In genomic region chr2:97725166-97725565, GRCm38 (mm10) we compare ENCODE assay signal across 28 mouse cellular contexts.
DNase-seq lines count a peak whose midpoint lies in the region; ATAC-seq and TF ChIP-seq lines count a peak whose summit lies in the region.
"Had no signal": no experiment of that assay in that cellular context is flagged by ENCODE, and none has a peak within 500 bp of the region (broad histone marks: within the 10 kb centered on the region; RNA-seq: fewer than 3 reads in every experiment).

No protein-coding gene starts in this region.

- no peaks in the 10 kb centered on the region for H3K4me1 ChIP-seq in hindbrain, postnatal 0 days (ENCODE audit: insufficient read depth, low read length)
- no peaks in the 10 kb centered on the region for H3K4me1 ChIP-seq in hindbrain, embryonic 14.5 days (replicated peaks; ENCODE audit: control insufficient read depth, insufficient read depth, low read length)
- no peaks in the 10 kb centered on the region for H3K4me1 ChIP-seq in midbrain, postnatal 0 days (ENCODE audit: insufficient read depth, low read length)
- no peaks in the 10 kb centered on the region for H3K4me1 ChIP-seq in midbrain, embryonic 11.5 days (ENCODE audit: control insufficient read depth, insufficient read depth, low read length)
- H3K4me1 ChIP-seq: embryonic facial prominence, embryonic 13.5 days; embryonic facial prominence, embryonic 15.5 days; forebrain, embryonic 13.5 days had no signal

- DNase-seq in embryo, embryonic 10.5 days (ENCODE audit: low spot score), result peak; percentile 0
- DNase-seq in embryo, embryonic 10 days (ENCODE audit: low spot score), result no peak
- DNase-seq in hindbrain, postnatal 0 days (ENCODE audit: low spot score), result peak; percentile 2
- DNase-seq in hindbrain, embryonic 14.5 days (ENCODE audit: low spot score), result no peak
- DNase-seq in midbrain, postnatal 0 days (ENCODE audit: low spot score), result peak; percentile 9
- DNase-seq in midbrain, embryonic 11.5 days (ENCODE audit: low spot score, missing footprints), result no peak
- DNase-seq: adrenal gland, adult 8-10 months; adrenal gland, postnatal 14 days; adrenal gland, postnatal 36 days; B cell, adult 2 months; cerebellum, adult 11 months; cerebellum, adult 18-20 months; cerebellum, adult 8-10 months; cerebellum, adult 9-11 months; cerebellum, postnatal 14 days; cerebellum, postnatal 36 days; embryo, embryonic 11 days had no signal

- no peaks in the 10 kb centered on the region for H3K9me3 ChIP-seq in hindbrain, postnatal 0 days (ENCODE audit: low read length)
- H3K9me3 ChIP-seq in hindbrain, embryonic 14.5 days (ENCODE audit: control insufficient read depth, low read length), result no peaks in the 10 kb centered on the region
- H3K9me3 ChIP-seq in midbrain, postnatal 0 days (ENCODE audit: low read length), result no peaks in the 10 kb centered on the region
- H3K9me3 ChIP-seq in midbrain, embryonic 11.5 days (ENCODE audit: control insufficient read depth, low read length), result no peaks in the 10 kb centered on the region
- H3K9me3 ChIP-seq: embryonic facial prominence, embryonic 13.5 days; embryonic facial prominence, embryonic 15.5 days; forebrain, embryonic 10.5 days; forebrain, embryonic 13.5 days; G1E had no signal

- WGBS in hindbrain, postnatal 0 days, result 36% methylated on average over 2 of the region's 2 CpGs
- 41% methylated on average over 2 of the region's 2 CpGs for WGBS in hindbrain, embryonic 14.5 days
- 12% methylated on average over 2 of the region's 2 CpGs for WGBS in midbrain, postnatal 0 days
- 26% methylated on average over 2 of the region's 2 CpGs for WGBS in midbrain, embryonic 11.5 days

- no peaks in the 10 kb centered on the region for H3K36me3 ChIP-seq in hindbrain, postnatal 0 days (ENCODE audit: insufficient read depth, low read length)
- no peaks in the 10 kb centered on the region for H3K36me3 ChIP-seq in hindbrain, embryonic 14.5 days (replicated peaks; ENCODE audit: control insufficient read depth, insufficient read depth)
- no peaks in the 10 kb centered on the region for H3K36me3 ChIP-seq in midbrain, postnatal 0 days (ENCODE audit: insufficient read depth, low read length)
- no peaks in the 10 kb centered on the region for H3K36me3 ChIP-seq in midbrain, embryonic 11.5 days (ENCODE audit: control insufficient read depth, insufficient read depth, low read length)
- H3K36me3 ChIP-seq: embryonic facial prominence, embryonic 13.5 days; embryonic facial prominence, embryonic 15.5 days; forebrain, embryonic 10.5 days; G1E had no signal

- H3K27me3 ChIP-seq in hindbrain, postnatal 0 days (ENCODE audit: insufficient read depth, low read length), result no peaks in the 10 kb centered on the region
- no peaks in the 10 kb centered on the region for H3K27me3 ChIP-seq in hindbrain, embryonic 14.5 days (ENCODE audit: control insufficient read depth, insufficient read depth, low read length)
- no peaks in the 10 kb centered on the region for H3K27me3 ChIP-seq in midbrain, postnatal 0 days (ENCODE audit: insufficient read depth, low read length)
- H3K27me3 ChIP-seq in midbrain, embryonic 11.5 days (ENCODE audit: control insufficient read depth, insufficient read depth, low read length), result no peaks in the 10 kb centered on the region
- H3K27me3 ChIP-seq: CH12.LX; embryonic facial prominence, embryonic 13.5 days; embryonic facial prominence, embryonic 15.5 days; forebrain, embryonic 13.5 days; Patski had no signal

- H3K27ac ChIP-seq in hindbrain, postnatal 0 days, result no peak overlapping the region
- H3K27ac ChIP-seq in hindbrain, embryonic 14.5 days, result no peak overlapping the region
- no peak overlapping the region for H3K27ac ChIP-seq in midbrain, postnatal 0 days (ENCODE audit: low read depth, low read length)
- no peak overlapping the region for H3K27ac ChIP-seq in midbrain, embryonic 11.5 days (ENCODE audit: low read depth, low read length)
- H3K27ac ChIP-seq: embryonic facial prominence, embryonic 13.5 days; embryonic facial prominence, embryonic 15.5 days; forebrain, embryonic 10.5 days; forebrain, embryonic 13.5 days had no signal

- ATAC-seq in hindbrain, postnatal 0 days, result no peak
- ATAC-seq in hindbrain, embryonic 14.5 days (ENCODE audit: low FRiP score), result no peak
- no peak for ATAC-seq in midbrain, postnatal 0 days (ENCODE audit: low FRiP score)
- no peak for ATAC-seq in midbrain, embryonic 11.5 days (ENCODE audit: low FRiP score)
- ATAC-seq: activated CD4-positive, CD25-positive, alpha-beta regulatory T cell, adult 4 months; CD4-positive, CD25-positive, alpha-beta regulatory T cell, adult 4 months; forebrain, embryonic 13.5 days; forebrain, embryonic 16.5 days; Patski had no signal

- no peak overlapping the region for H3K4me3 ChIP-seq in hindbrain, postnatal 0 days (ENCODE audit: low read length)
- H3K4me3 ChIP-seq in hindbrain, embryonic 14.5 days (replicated peaks; ENCODE audit: low read length), result no peak overlapping the region
- no peak overlapping the region for H3K4me3 ChIP-seq in midbrain, postnatal 0 days (ENCODE audit: low read depth, low read length)
- H3K4me3 ChIP-seq in midbrain, embryonic 11.5 days (ENCODE audit: low read depth, low read length), result no peak overlapping the region
- H3K4me3 ChIP-seq: embryonic facial prominence, embryonic 13.5 days; embryonic facial prominence, embryonic 15.5 days; erythroblast, embryonic 14.5 days; forebrain, embryonic 10.5 days; forebrain, embryonic 13.5 days had no signal

- no peak overlapping the region for H3K9ac ChIP-seq in hindbrain, postnatal 0 days (replicated peaks; ENCODE audit: low read length)
- H3K9ac ChIP-seq in hindbrain, embryonic 14.5 days, result no peak overlapping the region
- no peak overlapping the region for H3K9ac ChIP-seq in midbrain, postnatal 0 days (replicated peaks; ENCODE audit: low read length, poor library complexity, severe bottlenecking)
- H3K9ac ChIP-seq in midbrain, embryonic 11.5 days (ENCODE audit: low read length), result no peak overlapping the region
- H3K9ac ChIP-seq: embryonic facial prominence, embryonic 13.5 days; embryonic facial prominence, embryonic 15.5 days; forebrain, embryonic 13.5 days had no signal

- H3K4me2 ChIP-seq in hindbrain, postnatal 0 days (ENCODE audit: low read depth, low read length), result no peak overlapping the region
- H3K4me2 ChIP-seq in hindbrain, embryonic 14.5 days (replicated peaks), result no peak overlapping the region
- H3K4me2 ChIP-seq in midbrain, postnatal 0 days (ENCODE audit: low read depth, low read length, poor library complexity, severe bottlenecking), result no peak overlapping the region
- H3K4me2 ChIP-seq in midbrain, embryonic 11.5 days, result no peak overlapping the region
- H3K4me2 ChIP-seq: embryonic facial prominence, embryonic 13.5 days; embryonic facial prominence, embryonic 15.5 days; forebrain, embryonic 13.5 days had no signal

- TF ChIP-seq CTCF in hindbrain, postnatal 0 days (IDR thresholded peaks at IDR 0.05; ENCODE audit: low read depth), result no peak
- no peak for TF ChIP-seq CTCF in midbrain, postnatal 0 days (IDR thresholded peaks at IDR 0.05)

Comparison
In these comparisons a context has a peak if more than half of its experiments do, and no peak if none do; other contexts are left out.
1. DNase-seq: peak in embryo, embryonic 10.5 days (single experiment), hindbrain, postnatal 0 days (single experiment) and midbrain, postnatal 0 days (single experiment); none in embryo, embryonic 10 days (single experiment), hindbrain, embryonic 14.5 days (single experiment) and midbrain, embryonic 11.5 days (single experiment).